Mouse (Mus musculus): Measurements from ENCODE around the gene Gm3854.
"Not testable (repeated sequence)": the region's sequence is repeated elsewhere in the genome, so short reads cannot be mapped to it uniquely, and the experiment has no call there.

The Gm3854 gene

DNA sequence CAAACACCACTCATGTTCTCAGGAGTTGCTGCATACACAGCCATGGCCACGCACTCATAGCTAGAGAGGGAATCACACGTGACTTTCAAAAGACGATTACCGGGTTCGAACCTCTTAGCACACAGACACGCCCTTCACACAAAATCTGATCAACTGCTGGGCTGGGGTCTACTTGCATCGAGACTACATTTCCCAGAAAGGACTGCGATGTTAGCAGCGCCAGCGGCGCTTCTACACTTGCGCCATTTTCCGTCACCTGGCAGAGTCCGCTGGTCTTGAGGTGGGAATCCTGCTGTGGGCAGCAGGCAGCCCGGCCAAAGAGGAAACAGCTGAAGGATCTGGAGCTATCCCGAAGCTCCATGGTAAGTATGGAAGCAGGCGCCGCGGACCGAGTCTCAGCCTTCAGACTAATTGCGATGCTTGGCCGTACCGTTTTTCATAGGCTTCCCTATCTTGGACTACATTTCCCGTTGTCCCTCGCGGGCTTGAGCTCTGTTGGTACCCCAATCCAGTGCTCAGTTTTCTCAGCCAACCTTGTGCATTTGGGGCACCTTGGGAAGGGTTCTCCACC lies at the start of gene Gm3854:
TSS of gene Gm3854 (plus strand) at position 259 of the 571 bp plus-strand sequence.
- DNase-seq = peak; percentile 83

- DNase-seq = not testable (repeated sequence)
Measured at GRCm38 (mm10) chr7:6300796-6301195, 42.8 kb upstream of the Gm3854 start.

DNA sequence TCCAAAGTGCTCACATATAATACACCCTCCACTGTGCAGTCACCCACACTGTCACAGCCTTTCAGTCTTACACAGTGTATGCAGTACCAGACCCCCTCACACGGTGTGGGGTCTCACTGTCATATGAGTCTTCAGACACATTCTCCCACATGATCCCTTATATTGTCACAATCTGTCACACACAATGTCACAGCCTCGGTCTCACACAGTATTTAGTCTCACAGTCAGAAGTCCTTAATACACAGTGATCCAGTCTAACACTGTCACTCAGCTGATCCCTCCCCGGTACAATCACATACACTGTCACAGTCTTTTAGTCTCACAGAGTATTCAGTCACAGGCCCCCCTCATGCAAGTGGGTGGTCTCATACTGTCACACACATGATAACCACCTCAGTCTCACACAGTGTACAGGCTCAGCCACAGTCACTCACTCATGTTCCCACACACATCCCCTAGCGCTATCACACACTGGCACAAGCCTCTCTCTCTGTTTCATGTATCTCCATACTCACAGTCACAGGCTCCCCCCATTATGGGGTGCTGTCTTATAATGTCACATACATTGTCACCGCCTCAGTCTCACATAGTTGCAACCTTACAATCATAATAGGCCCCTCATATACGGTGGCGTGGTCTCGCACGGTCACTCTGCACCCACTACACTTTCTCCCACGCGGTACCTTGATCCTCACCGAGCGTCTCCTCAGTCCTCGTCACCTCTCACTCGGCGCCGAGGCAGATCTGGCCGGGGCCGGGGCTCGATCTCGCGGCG lies 12.9 kb upstream of the Gm3854 start:
- peak; percentile 38 for DNase-seq

- peak; percentile 91 for DNase-seq
Measured at GRCm38 (mm10) chr7:6331233-6331956, 12.2 kb upstream of the Gm3854 start, which contains the start of gene Zfp583. TSS of gene Zfp583 (minus strand) at chr7:6331285.

DNA sequence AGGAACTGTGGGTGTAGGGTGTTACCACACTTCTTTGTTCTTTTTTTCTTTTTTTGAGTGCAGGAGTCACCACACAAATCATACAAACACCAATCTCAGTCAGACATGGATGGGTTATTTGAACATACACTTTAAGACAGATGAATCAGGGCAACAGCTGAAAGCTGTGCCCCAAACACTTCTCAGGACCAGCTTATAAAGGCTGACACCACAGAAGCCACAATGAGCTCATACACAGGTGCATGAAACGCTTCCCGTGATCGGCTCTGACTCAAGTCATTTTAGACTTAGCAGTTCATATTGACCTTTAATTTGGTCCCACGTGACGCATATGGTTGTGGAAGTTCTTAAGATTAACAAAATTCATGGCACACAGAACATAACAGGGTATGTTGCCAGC lies 3.7 kb upstream of the Gm3854 start:
- no peak for DNase-seq

GRCm38 (mm10) chr7:6344124-6344523 lies 565 bp downstream of the Gm3854 start:
- no peak for DNase-seq

DNA sequence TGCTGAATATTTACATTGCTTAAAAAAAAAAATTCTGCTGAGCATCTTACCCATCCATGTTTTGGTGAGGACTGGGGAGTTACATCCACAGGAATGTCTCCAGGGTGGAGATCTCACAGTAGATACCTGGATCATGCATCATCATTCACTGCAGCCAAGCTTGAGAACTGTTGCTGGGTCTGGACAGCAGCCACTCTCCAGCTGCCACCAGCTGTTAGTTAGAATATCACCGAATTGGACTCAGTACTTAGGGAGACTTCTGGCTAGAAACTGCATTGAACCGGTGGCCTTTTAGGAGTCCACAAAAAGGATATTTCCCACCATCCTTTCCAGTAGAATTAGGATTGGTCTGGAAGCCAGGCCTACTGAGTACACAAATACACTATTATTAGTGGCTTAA lies 14.6 kb downstream of the Gm3854 start:
- DNase-seq = no peak

GRCm38 (mm10) chr7:6358937-6359590 lies 15.5 kb downstream of the Gm3854 start:
- no peak for DNase-seq

- DNase-seq = no peak
Measured at GRCm38 (mm10) chr7:6360477-6361060, 17.0 kb downstream of the Gm3854 start.

- DNase-seq = no peak
Measured at GRCm38 (mm10) chr7:6361756-6362155, 18.2 kb downstream of the Gm3854 start.

DNA sequence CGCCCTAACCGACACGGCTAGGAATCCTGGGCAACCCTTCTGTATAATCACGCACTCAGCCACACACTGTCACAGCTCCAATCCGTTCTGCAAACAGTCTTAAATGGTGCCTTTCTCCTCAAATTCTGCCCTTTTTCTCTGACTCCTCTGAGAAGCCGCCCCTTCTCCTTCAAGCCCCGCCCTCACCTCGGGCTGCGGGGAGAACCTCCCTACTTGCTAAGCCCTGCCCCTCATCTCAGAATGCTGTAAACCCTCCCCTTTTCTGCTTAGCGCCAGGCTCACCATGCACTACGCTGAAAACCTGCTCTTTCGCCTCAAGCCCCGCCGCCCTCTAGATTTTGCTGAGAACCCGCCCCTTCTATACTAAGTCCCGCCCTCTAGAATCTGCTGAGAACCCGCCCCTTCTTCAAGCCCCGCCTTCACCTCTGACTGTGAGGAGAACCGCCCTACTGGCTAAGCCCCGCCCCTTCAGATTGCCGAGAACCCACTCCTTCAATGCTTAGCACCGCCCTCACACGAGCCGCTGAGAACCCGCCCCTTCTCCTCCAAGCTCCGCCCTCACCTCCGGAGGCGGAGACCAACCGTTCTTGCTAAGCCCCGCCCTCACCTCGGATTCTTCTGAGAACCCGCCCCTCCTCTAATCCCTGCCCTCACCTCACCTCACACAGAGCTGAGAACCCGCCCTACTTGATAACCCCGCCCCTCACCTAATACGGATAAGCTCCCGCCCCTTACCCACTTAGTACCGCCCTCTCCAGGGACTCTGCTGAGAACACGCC lies 18.9 kb downstream of the Gm3854 start:
- peak; percentile 99 for DNase-seq

GRCm38 (mm10) chr7:6363047-6363488 lies 19.5 kb downstream of the Gm3854 start, which contains the start of gene Zfp78:
TSS of gene Zfp78 (plus strand) at chr7:6363280.
- DNase-seq = peak; percentile 90

DNA sequence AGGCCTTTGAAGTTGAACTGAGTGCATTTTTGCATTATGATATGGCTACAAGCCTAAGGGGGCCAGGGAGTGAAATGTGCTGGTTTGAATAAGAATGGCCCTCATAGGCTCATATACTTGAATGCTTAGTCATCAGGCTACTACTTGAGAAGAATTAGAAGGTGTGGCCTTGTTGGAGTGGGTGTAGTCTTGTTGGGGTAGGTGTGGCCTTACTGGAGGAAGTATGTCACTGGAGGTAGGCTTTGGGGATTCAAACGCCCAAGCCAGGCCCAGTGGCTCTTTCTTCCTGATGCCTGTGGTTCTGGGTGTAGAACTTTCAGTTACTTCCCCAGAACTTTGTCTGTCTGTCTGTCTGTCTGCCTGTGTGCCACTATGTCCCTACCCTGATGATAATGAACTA lies 21.2 kb downstream of the Gm3854 start:
- DNase-seq = no peak

DNA sequence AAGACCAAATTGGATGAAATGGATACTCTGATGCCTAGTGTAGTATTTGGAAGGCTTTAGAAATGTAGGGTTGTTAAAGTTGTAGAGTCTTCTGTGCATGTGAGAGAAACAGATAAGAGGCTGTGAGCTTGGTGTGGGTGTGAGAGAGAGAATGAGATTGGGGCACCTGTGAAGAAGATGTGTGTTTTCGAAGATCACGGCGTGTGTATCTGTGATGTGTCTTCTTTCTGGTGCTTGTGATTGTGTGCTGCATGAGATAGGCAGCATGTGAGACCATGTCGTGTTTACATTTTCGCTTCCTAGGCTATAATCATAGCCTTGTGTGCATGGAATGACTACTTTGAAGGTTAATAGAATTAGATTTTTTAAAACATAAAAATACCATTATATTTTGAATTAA lies 23.6 kb downstream of the Gm3854 start:
- DNase-seq = no peak

GRCm38 (mm10) chr7:6368146-6368545 lies 24.6 kb downstream of the Gm3854 start:
- DNase-seq = not testable (repeated sequence)

DNA sequence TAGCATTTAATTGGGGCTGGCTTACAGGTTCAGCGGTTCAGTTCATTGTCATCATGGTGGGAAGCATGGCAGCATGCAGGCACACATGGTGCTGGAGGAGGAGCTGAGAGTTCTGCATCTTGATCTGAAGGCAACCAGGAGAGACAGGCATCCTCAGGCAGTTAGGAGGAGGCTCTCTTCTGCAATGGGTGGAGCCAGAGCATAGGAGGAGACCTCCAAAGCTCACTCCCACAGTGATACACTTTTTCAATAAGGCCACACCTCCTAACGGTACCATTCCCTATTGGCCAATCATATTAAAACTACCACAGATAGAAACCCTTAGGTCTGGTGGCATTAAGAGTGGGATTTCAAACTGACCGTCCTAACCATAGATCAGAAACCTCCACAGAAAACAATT lies 25.9 kb downstream of the Gm3854 start:
- no peak for DNase-seq

DNA sequence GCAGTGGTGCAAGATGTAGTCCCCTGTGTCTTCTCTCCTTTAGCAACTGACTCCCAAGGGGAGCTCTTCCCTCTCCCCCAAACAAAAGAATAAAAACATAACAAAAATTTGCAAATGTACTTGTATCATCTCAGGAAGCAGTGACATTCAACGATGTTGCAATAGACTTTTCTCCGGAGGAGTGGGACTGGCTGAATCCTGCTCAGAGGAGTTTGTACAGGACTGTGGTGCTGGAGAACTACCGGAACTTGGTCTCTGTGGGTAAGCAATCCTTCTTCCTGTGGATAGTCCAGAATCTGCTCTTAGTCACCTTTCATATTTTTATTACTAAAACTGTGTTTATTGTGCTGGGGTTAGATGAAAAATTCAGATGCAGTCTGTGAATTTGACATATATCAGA lies 29.4 kb downstream of the Gm3854 start:
- DNase-seq = no peak

DNA sequence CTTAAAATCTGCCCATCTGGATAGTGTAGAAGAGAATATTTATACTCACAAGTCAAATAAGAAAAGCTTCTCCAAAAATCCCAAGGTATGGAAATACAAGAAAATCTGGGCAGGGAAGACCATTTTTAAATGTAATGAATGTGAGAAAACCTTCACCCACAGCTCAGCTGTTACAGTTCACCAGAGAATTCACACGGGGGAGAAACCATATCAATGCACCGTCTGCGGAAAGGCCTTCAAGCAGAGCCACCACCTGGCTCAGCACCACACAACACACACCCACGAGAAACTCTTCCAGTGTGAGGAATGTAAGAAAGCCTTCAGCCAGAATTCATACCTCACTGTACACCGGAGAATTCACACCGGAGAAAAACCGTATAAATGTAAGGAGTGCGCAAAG lies 34.9 kb downstream of the Gm3854 start:
- DNase-seq = peak; percentile 81

- no peak for DNase-seq
Measured at GRCm38 (mm10) chr7:6381431-6381830, 37.9 kb downstream of the Gm3854 start.

DNA sequence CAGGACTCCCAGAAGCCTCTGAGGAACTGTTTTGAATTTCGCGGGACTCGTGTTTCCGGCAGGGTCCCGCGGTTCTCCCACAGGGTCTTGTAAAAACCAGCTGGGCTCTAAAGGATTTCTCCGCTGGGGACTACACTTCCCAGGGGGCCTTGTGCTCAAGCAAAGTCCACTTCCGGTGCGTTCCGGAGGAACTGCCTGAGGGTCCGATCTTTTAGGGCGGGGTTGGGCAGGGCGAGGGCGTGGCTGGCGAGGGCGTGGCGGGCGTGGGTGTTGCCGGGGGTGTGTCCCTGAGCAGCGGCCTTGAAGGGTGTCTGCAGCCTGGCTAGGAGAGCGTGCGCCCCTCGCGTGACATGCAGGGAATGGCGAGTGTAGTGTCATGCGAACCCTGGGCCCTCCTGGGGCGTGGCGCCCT lies 39.5 kb downstream of the Gm3854 start, which contains the start of gene Zfp28:
TSS of gene Zfp28 (plus strand) at position 252 of the 412 bp plus-strand sequence.
- DNase-seq = peak; percentile 93

DNA sequence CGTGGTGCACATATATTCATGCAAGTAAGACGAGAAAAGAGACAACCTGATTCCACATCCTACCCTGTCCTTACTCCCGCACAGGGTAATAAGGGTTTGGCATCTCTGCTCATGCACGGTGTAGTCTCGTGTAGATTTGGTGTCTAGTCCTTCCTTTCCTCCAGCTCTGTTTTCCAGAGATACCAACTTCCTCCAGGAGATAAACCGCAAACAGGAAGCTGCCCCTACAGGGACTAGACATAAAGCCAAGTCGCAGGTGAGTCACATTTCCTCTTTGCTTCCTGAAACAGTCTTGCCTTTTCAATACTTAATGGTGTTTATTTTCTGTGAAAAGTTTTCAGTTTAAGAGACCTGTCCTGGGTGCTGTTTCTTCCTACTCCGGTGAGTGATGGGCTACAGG lies 40.5 kb downstream of the Gm3854 start:
- DNase-seq = no peak

GRCm38 (mm10) chr7:6386995-6387394 lies 43.4 kb downstream of the Gm3854 start:
- DNase-seq = peak; percentile 83
